Mouse (Mus musculus): ENCODE data around the gene Slc34a2.

DNA sequence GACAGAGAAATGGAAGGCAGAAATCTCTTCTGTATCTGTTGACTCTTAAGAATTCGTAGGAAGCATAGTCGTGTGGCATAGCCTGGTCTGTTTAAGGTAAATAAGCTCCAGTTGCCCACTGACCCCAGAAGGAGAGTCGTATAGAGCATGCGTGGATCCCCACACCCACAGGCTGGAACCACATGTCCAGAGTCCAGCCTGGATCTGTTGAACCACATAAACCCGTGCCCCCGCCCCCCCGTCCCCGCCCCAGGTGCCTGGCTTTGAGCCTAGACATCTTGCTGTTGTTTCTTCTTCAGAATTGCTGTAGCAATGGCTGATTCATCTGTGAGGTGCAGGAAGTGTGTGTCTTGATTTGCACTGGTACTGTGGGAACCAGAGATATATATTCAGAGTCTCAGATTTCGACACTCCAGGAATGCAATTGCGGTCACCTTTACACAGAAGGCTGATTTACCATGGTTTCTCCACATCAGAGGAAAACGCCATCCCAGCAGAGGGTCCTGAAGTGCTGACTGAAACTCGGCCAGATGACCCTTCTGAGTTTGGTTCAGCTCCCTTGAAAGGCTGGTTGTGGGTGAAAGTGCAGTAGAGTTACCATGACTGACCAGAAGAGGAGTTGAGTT lies 64.1 kb downstream of the Slc34a2 start:
- TF ChIP-seq CTCF (IDR thresholded peaks at IDR 0.05; ENCODE audit: low read depth, low read length) (no peak), POLR2A (IDR thresholded peaks at IDR 0.05; ENCODE audit: borderline replicate concordance, low read depth, low read length) (no peak)
